Mouse (Mus musculus) hindbrain, embryonic 11.5 days (tissue): Measurements from ENCODE around the gene Sdccag8. TPM values are rescaled to one million over a fixed set of nuclear protein-coding genes. Genes with fewer than 3 reads are reported as not detected.

Experiments used
- ATAC-seq: fragments of 200-750 bp; cut with Nextera tagmentation; 2 replicates; pipeline ENCODE4 v1.8.0; 2017; ENCODE audit warnings: mild to moderate bottlenecking, moderate TSS enrichment, moderate library complexity; ENCODE audit not compliant: low FRiP score
- DNase-seq: peaks from one replicate; pipeline ENCODE4 v3.0.0-alpha.2; 2015; ENCODE audit warnings: low spot score
- H3K27ac ChIP-seq: fragments of 300-500 bp; sonication (generic); 2 replicates; pipeline ENCODE4 v1.5.1; 2014; ENCODE audit warnings: mild to moderate bottlenecking, low read depth, low read length
- H3K27me3 ChIP-seq: fragments of 300-500 bp; sonication (generic); 2 replicates; pipeline ENCODE4 v1.6.1; 2014; ENCODE audit warnings: mild to moderate bottlenecking, low read length, moderate library complexity, mixed read lengths; ENCODE audit not compliant: control insufficient read depth, insufficient read depth
- H3K36me3 ChIP-seq: fragments of 300-500 bp; sonication (generic); 2 replicates; pipeline ENCODE4 v1.6.1; 2014; ENCODE audit warnings: mild to moderate bottlenecking, low read length, moderate library complexity, mixed read lengths; ENCODE audit not compliant: control insufficient read depth, insufficient read depth
- H3K4me1 ChIP-seq: fragments of 300-500 bp; sonication (generic); replicated peaks from 2 replicates; pipeline ENCODE4 v1.6.1; 2014; ENCODE audit warnings: low read length, mixed read lengths; ENCODE audit not compliant: control insufficient read depth, insufficient read depth
- H3K4me2 ChIP-seq: fragments of 300-500 bp; sonication (generic); replicated peaks from 2 replicates; pipeline ENCODE4 v1.6.1; 2014; ENCODE audit warnings: mild to moderate bottlenecking, low read depth, low read length
- H3K4me3 ChIP-seq: fragments of 300-500 bp; sonication (generic); 2 replicates; pipeline ENCODE4 v1.5.1; 2014; ENCODE audit warnings: low read depth, low read length
- H3K9ac ChIP-seq: fragments of 300-500 bp; sonication (generic); 2 replicates; pipeline ENCODE4 v1.6.1; 2014; ENCODE audit warnings: low read depth, low read length
- H3K9me3 ChIP-seq: fragments of 300-500 bp; sonication (generic); 2 replicates; pipeline ENCODE4 v1.6.1; 2016; ENCODE audit warnings: low read length; ENCODE audit not compliant: control insufficient read depth
- WGBS: fragments of 180-500 bp; shearing (Covaris S2); extraction: QIAGEN DNeasy Blood & Tissue Kit; methylation state at CpG from one replicate; pipeline ENCODE4 v1.1.7; 2014; 5-methylcytosine and 5-hydroxymethylcytosine counted together
- polyA plus RNA-seq: library from polyadenylated mRNA; unstranded; fragments of >200 nt; fragmentation: Nextera tagmentation; extraction: Ambion mirVana; gene quantifications from 2 replicates; pipeline ENCODE4 v1.2.1, GENCODE M21; 2014

Sdccag8 gene
- polyA plus RNA-seq, 1 experiment from 2014 or later: 23.9 TPM

DNA sequence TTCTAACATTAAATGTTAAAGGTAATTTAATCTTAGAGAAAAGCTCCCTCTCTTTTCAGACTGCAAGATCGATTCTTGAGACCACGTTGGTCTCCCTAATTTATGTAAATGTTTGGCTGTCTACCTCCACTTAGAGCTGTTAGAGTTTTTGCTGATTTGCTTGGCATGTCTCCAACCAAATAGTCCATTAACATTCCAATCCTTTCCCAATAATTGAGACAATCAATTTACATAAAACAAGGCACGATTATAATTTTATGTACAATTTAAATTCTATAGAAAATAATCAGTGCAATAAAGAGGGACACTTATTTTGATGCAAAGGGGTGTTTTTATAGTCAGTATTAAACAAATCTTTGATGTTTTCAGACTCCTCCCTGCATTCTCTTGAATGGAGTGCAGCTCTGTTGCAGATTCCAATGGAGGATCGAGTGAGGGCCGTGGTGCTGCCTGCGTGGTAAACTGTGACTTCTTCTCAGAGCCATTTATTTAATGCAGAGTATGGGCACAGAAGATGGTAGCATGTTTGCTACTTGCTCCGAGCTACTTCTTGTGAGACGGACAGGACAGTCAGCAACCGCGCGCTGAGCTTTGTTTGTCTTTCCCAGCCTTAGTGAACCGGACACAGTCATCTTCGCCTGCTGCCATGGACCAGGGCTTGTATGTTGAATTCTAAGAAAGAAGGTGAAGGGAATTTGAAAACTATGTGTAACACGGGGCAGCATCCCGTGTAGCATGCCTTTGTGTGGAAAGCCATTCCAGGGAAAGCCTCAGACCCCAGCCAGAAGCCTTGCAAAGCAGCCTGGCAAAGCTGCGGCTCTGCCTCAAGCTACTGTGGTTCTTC lies 156.4 kb downstream of the Sdccag8 start:
- Histone ChIP-seq H3K9ac (no peak overlapping the region), H3K4me2 (no peak overlapping the region), H3K27me3 (no peaks in the 10 kb centered on the region), H3K9me3 (no peaks in the 10 kb centered on the region), H3K4me3 (no peak overlapping the region), H3K36me3 (no peaks in the 10 kb centered on the region), H3K27ac (0 out of 2 replicates have a peak overlapping the region, but pooled peaks have one; percentile 44), H3K4me1 (no peaks in the 10 kb centered on the region)
- DNase-seq (no peak), ATAC-seq (no peak)
- WGBS: 79% methylated on average over 16 of the region's 16 CpGs

DNA sequence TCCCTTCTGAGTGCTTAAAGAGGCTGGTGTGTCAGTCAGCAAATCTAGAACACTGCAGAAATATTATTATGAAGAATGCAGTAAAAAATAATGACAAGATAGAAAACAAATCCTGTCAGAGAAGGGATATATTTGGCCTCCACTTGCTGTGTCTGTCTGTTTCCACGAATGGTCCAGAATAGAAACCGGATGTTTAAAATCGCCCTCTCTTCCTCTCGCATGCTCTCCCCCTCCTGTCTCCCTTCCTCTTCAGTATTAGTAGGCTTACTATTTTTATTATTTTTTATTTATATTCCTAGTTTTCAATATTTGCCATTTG lies 157.0 kb downstream of the Sdccag8 start:
- Histone ChIP-seq H3K36me3 (no peaks in the 10 kb centered on the region), H3K27me3 (no peaks in the 10 kb centered on the region), H3K4me2 (no peak overlapping the region), H3K4me1 (no peaks in the 10 kb centered on the region), H3K9ac (no peak overlapping the region), H3K4me3 (no peak overlapping the region), H3K9me3 (no peaks in the 10 kb centered on the region), H3K27ac (0 out of 2 replicates have a peak overlapping the region, but pooled peaks have one; percentile 44)
- ATAC-seq (no peak), DNase-seq (no peak)
- 90% methylated on average over 4 of the region's 4 CpGs for WGBS

DNA sequence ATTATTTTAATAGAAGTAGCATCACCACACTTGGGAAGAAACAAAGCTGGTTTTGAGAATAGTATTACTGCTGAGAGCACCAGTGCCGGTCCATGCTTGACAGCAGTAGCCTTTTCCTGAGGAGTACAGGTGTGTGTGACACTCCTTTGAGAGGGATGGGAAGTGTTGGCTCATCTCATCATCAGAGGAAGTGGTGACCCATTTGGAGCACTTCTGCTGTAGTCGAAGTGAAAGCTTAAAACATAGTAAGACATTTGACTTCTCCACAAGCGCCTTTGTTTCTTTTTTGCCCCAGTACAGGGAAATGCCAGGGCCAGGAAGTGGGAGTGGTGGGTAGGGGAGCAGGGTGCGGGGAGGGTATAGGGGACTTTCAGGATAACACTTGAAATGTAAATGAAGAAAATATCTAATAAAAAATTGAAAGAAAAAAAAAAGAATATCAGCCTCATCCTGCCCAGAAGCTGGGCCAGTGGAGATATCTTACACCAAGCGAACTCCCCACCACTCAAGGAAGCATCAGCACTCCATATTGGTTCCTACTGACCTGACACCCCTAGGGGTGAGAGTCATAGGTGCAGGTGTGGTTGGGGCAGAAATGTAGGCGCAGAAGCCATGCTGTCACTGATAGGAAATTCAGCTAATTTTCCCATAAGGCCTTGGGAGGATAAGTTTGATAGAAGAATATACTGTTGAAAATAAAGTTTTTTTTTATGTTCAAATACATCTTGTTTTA lies 159.1 kb downstream of the Sdccag8 start:
- ATAC-seq (no peak), DNase-seq (no peak)
- Histone ChIP-seq H3K4me3 (no peak overlapping the region), H3K36me3 (no peaks in the 10 kb centered on the region), H3K4me2 (no peak overlapping the region), H3K27me3 (no peaks in the 10 kb centered on the region), H3K27ac (no peak overlapping the region), H3K4me1 (no peaks in the 10 kb centered on the region), H3K9ac (no peak overlapping the region), H3K9me3 (no peaks in the 10 kb centered on the region)
- whole genome bisulfite sequencing: 85% methylated on average over 6 of the region's 6 CpGs

DNA sequence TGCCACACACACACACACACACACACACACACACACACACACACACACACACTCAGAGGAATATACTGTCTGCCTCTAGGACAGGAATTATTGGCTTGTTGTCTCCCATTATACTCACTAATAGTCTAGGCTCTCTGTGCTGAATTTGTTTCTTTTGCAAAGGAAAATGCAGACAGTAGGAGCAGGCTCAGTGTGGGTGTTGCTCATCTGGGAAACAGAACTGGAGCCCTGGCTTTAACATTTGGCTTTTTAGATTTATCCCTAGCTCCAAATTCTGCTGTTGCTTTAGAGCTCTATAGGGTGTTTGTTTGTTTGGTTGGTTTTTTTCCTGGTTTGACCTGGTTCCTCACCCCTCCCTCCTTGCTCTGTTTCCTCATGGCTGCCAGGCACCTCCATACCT lies 164.8 kb downstream of the Sdccag8 start:
- Histone ChIP-seq H3K36me3 (no peaks in the 10 kb centered on the region), H3K27ac (no peak overlapping the region), H3K4me3 (no peak overlapping the region), H3K4me1 (no peaks in the 10 kb centered on the region), H3K9me3 (no peaks in the 10 kb centered on the region), H3K4me2 (no peak overlapping the region), H3K27me3 (no peaks in the 10 kb centered on the region), H3K9ac (no peak overlapping the region)
- ATAC-seq (no peak), DNase-seq (no peak)

GRCm38 (mm10) chr1:176980140-176980539 lies 165.7 kb downstream of the Sdccag8 start:
- H3K9ac ChIP-seq: no peak overlapping the region
- H3K4me2 ChIP-seq: no peak overlapping the region
- H3K36me3 ChIP-seq: no peaks in the 10 kb centered on the region
- no peaks in the 10 kb centered on the region for H3K9me3 ChIP-seq
- no peak overlapping the region for H3K4me3 ChIP-seq
- 90% methylated on average over 5 of the region's 5 CpGs for WGBS
- H3K4me1 ChIP-seq: 0 out of 2 replicates have a peak, but pooled peaks cover under 1% of the 10 kb centered on the region
- H3K27me3 ChIP-seq: no peaks in the 10 kb centered on the region
- no peak for ATAC-seq
- no peak overlapping the region for H3K27ac ChIP-seq
- no peak for DNase-seq

DNA sequence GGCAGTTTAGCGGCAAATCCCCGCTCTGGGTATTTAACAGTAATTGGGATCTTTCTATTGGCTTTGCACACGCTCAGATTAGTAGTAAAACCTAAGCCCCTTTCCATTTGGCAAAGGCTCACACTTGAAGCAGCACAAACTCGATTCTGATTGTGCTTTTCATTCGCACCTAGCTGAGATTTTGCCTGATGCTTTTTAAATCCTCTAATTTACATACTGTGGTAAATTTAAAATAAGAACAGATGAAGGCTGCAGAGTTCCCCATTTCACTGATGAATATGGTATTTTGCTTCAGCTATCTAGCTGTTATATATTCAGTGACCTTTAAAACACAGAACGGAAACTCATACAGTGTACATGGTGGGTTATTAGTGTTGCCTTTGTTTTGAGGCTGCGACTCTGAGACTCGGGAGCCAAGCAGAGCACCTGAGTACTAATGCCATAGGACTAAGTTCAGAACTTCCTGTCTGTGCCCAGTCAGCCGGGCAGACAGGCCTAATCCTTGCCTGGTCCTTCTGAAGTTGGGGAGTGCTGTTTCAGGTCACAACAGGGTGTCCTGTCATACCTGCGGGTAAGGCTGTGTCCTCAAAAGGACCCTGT lies 166.4 kb downstream of the Sdccag8 start:
- Histone ChIP-seq H3K27ac (no peak overlapping the region), H3K4me1 (0 out of 2 replicates have a peak, but pooled peaks cover 5% of the 10 kb centered on the region), H3K27me3 (no peaks in the 10 kb centered on the region), H3K9ac (no peak overlapping the region), H3K36me3 (no peaks in the 10 kb centered on the region), H3K4me2 (no peak overlapping the region), H3K4me3 (no peak overlapping the region), H3K9me3 (no peaks in the 10 kb centered on the region)
- WGBS: 91% methylated on average over 10 of the region's 10 CpGs
- no peak for DNase-seq
- no peak for ATAC-seq

GRCm38 (mm10) chr1:176981511-176981910 lies 167.1 kb downstream of the Sdccag8 start:
- Histone ChIP-seq H3K27me3 (no peaks in the 10 kb centered on the region), H3K9me3 (no peaks in the 10 kb centered on the region), H3K4me3 (no peak overlapping the region), H3K4me2 (no peak overlapping the region), H3K27ac (no peak overlapping the region), H3K9ac (no peak overlapping the region), H3K36me3 (no peaks in the 10 kb centered on the region), H3K4me1 (0 out of 2 replicates have a peak, but pooled peaks cover 5% of the 10 kb centered on the region)
- DNase-seq (no peak), ATAC-seq (no peak)
- WGBS: 96% methylated on average over 2 of the region's 2 CpGs

DNA sequence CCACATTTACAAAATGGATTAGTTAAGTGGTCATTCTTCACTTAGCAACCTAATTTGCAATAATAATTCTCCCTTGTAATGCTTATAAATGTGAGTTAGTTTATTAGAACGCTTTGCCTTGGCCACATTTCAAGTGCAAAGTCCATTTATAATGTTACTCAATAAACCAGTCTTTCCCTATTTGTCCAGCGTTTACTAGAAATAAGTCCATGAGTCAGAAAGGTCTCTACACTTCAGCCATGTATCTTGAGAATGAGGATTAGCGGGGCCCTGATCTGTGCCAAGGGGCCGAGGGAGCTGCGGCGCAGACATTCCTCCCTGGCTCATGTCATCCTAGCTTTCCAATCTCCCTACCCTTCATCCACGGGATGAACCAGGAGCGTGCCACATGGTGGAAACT lies 168.2 kb downstream of the Sdccag8 start:
- 93% methylated on average over 8 of the region's 8 CpGs for WGBS
- 0 out of 2 replicates have a peak, but pooled peaks cover 5% of the 10 kb centered on the region for H3K4me1 ChIP-seq

More for the DNA sequence above, 168.2 kb downstream of the Sdccag8 start:
- Histone ChIP-seq H3K4me2 (no peak overlapping the region), H3K4me3 (no peak overlapping the region), H3K9me3 (no peaks in the 10 kb centered on the region), H3K36me3 (no peaks in the 10 kb centered on the region), H3K9ac (no peak overlapping the region), H3K27me3 (no peaks in the 10 kb centered on the region), H3K27ac (no peak overlapping the region)
- no peak for ATAC-seq
- DNase-seq: no peak
